Mouse (Mus musculus): ENCODE results near the gene Olfr1181. TPM values are rescaled to one million over a fixed set of nuclear protein-coding genes. Genes with fewer than 3 reads are reported as not detected.

Olfr1181 gene
- polyA plus RNA-seq (2015; fragmentation: Illumina TruSeq; extraction: RNeasy Lipid Tissue Mini Kit (QIAGEN cat#74804); ENCODE audit: insufficient read depth, low replicate concordance): not detected

DNA sequence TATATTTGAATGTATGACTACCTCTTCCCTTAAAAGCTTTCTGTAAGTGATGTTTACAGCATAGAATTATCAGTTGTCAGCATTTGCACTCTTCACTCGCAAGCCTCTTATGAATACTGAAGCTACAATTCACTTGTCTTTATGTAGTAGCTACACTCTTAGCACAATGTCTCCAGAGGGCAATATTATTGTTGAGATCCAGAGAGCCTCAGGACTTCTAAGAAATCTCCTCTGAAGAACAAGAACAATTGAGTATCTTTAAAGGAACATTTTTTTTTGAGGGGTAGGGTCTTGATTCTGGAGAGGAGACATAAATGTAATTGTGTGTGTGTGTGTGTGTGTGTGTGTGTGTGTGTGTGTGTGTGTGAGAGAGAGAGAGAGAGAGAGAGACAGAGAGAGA, at the start of gene Olfr1181:
Gene Olfr1181, minus strand, starts transcription at position 101 of the 400 bp plus-strand sequence.

GRCm38 (mm10) chr2:88454567-88454966, 28.6 kb upstream of the Olfr1181 start, which contains the start of gene Olfr1183:
Gene Olfr1183, plus strand, starts transcription at chr2:88454867.

GRCm38 (mm10) chr2:88449031-88449430, 23.1 kb upstream of the Olfr1181 start, which contains the start of gene Gm13757:
Gene Gm13757, minus strand, starts transcription at chr2:88449131.

GRCm38 (mm10) chr2:88419051-88419450, 6.9 kb downstream of the Olfr1181 start, which contains the start of gene Olfr1180:
Gene Olfr1180, minus strand, starts transcription at chr2:88419151.

GRCm38 (mm10) chr2:88406353-88406752, 19.6 kb downstream of the Olfr1181 start, which contains the start of gene Olfr1179:
Gene Olfr1179, minus strand, starts transcription at chr2:88406453.

DNA sequence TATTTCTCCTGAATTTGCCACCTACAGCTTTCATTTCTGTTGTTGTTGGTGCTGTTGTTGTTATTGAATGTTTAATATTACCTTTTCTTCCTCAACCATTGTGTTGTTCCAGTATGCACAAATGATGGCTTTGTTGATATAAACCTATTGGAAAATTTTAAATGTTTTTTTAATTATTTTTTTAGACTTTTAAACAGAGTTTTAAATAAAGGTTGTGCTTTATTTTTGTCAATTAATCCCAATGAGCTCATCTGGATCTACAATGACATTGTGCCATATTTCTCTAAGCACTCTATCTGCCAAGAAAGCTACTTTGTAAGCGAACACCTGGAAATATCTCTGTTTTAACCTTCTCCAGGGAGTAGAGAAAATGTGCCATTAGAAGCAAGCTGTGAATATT, 39.2 kb downstream of the Olfr1181 start, which contains the start of gene Olfr1178:
Gene Olfr1178, plus strand, starts transcription at position 301 of the 400 bp plus-strand sequence.

Other genes starting within 250 kb of the Olfr1181 start
- not detected for gene Olfr1168, start 244.3 kb downstream of the Olfr1181 start, polyA plus RNA-seq (2015; fragmentation: Illumina TruSeq; extraction: RNeasy Lipid Tissue Mini Kit (QIAGEN cat#74804); ENCODE audit: insufficient read depth, low replicate concordance)
- not detected for gene Olfr1170, start 197.8 kb downstream of the Olfr1181 start, polyA plus RNA-seq (2015; fragmentation: Illumina TruSeq; extraction: RNeasy Lipid Tissue Mini Kit (QIAGEN cat#74804); ENCODE audit: insufficient read depth, low replicate concordance)
- gene Olfr1173, start 146.3 kb downstream of the Olfr1181 start, polyA plus RNA-seq (2015; fragmentation: Illumina TruSeq; extraction: RNeasy Lipid Tissue Mini Kit (QIAGEN cat#74804); ENCODE audit: insufficient read depth, low replicate concordance): not detected
- not detected for gene Olfr1174-ps, start 111.0 kb downstream of the Olfr1181 start, polyA plus RNA-seq (2015; fragmentation: Illumina TruSeq; extraction: RNeasy Lipid Tissue Mini Kit (QIAGEN cat#74804); ENCODE audit: insufficient read depth, low replicate concordance)
- gene Olfr1175-ps, start 99.0 kb downstream of the Olfr1181 start, polyA plus RNA-seq (2015; fragmentation: Illumina TruSeq; extraction: RNeasy Lipid Tissue Mini Kit (QIAGEN cat#74804); ENCODE audit: insufficient read depth, low replicate concordance): not detected
- gene Olfr1176, start 89.5 kb downstream of the Olfr1181 start, polyA plus RNA-seq (2015; fragmentation: Illumina TruSeq; extraction: RNeasy Lipid Tissue Mini Kit (QIAGEN cat#74804); ENCODE audit: insufficient read depth, low replicate concordance): not detected
- gene Olfr1177-ps, start 79.7 kb downstream of the Olfr1181 start, polyA plus RNA-seq (2015; fragmentation: Illumina TruSeq; extraction: RNeasy Lipid Tissue Mini Kit (QIAGEN cat#74804); ENCODE audit: insufficient read depth, low replicate concordance): not detected
- not detected for gene Olfr1178, start 39.1 kb downstream of the Olfr1181 start, polyA plus RNA-seq (2015; fragmentation: Illumina TruSeq; extraction: RNeasy Lipid Tissue Mini Kit (QIAGEN cat#74804); ENCODE audit: insufficient read depth, low replicate concordance)
- gene Olfr1179, start 19.7 kb downstream of the Olfr1181 start, polyA plus RNA-seq (2015; fragmentation: Illumina TruSeq; extraction: RNeasy Lipid Tissue Mini Kit (QIAGEN cat#74804); ENCODE audit: insufficient read depth, low replicate concordance): not detected
- gene Olfr1180, start 7.0 kb downstream of the Olfr1181 start, polyA plus RNA-seq (2015; fragmentation: Illumina TruSeq; extraction: RNeasy Lipid Tissue Mini Kit (QIAGEN cat#74804); ENCODE audit: insufficient read depth, low replicate concordance): not detected
- gene Gm13757, start 23.0 kb upstream of the Olfr1181 start, polyA plus RNA-seq (2015; fragmentation: Illumina TruSeq; extraction: RNeasy Lipid Tissue Mini Kit (QIAGEN cat#74804); ENCODE audit: insufficient read depth, low replicate concordance): not detected
- gene Olfr1183, start 28.7 kb upstream of the Olfr1181 start, polyA plus RNA-seq (2015; fragmentation: Illumina TruSeq; extraction: RNeasy Lipid Tissue Mini Kit (QIAGEN cat#74804); ENCODE audit: insufficient read depth, low replicate concordance): not detected
- not detected for gene Olfr1184, start 57.4 kb upstream of the Olfr1181 start, polyA plus RNA-seq (2015; fragmentation: Illumina TruSeq; extraction: RNeasy Lipid Tissue Mini Kit (QIAGEN cat#74804); ENCODE audit: insufficient read depth, low replicate concordance)
- not detected for gene Olfr1185-ps1, start 67.1 kb upstream of the Olfr1181 start, polyA plus RNA-seq (2015; fragmentation: Illumina TruSeq; extraction: RNeasy Lipid Tissue Mini Kit (QIAGEN cat#74804); ENCODE audit: insufficient read depth, low replicate concordance)
- gene Olfr1186, start 92.4 kb upstream of the Olfr1181 start, polyA plus RNA-seq (2015; fragmentation: Illumina TruSeq; extraction: RNeasy Lipid Tissue Mini Kit (QIAGEN cat#74804); ENCODE audit: insufficient read depth, low replicate concordance): not detected
- gene Olfr1188, start 130.8 kb upstream of the Olfr1181 start, polyA plus RNA-seq (2015; fragmentation: Illumina TruSeq; extraction: RNeasy Lipid Tissue Mini Kit (QIAGEN cat#74804); ENCODE audit: insufficient read depth, low replicate concordance): not detected
- gene Olfr1189, start 160.3 kb upstream of the Olfr1181 start, polyA plus RNA-seq (2015; fragmentation: Illumina TruSeq; extraction: RNeasy Lipid Tissue Mini Kit (QIAGEN cat#74804); ENCODE audit: insufficient read depth, low replicate concordance): not detected
- gene Olfr1191-ps1, start 214.4 kb upstream of the Olfr1181 start, polyA plus RNA-seq (2015; fragmentation: Illumina TruSeq; extraction: RNeasy Lipid Tissue Mini Kit (QIAGEN cat#74804); ENCODE audit: insufficient read depth, low replicate concordance): not detected
- not detected for gene Olfr1192-ps1, start 222.3 kb upstream of the Olfr1181 start, polyA plus RNA-seq (2015; fragmentation: Illumina TruSeq; extraction: RNeasy Lipid Tissue Mini Kit (QIAGEN cat#74804); ENCODE audit: insufficient read depth, low replicate concordance)
- not detected for gene Olfr1193, start 249.5 kb upstream of the Olfr1181 start, polyA plus RNA-seq (2015; fragmentation: Illumina TruSeq; extraction: RNeasy Lipid Tissue Mini Kit (QIAGEN cat#74804); ENCODE audit: insufficient read depth, low replicate concordance)

Data from spleen, adult 10 weeks (tissue).